Mouse (Mus musculus) midbrain, embryonic 13.5 days (tissue): ENCODE results near the gene Adarb2. TPM values are rescaled to one million over a fixed set of nuclear protein-coding genes. Genes with fewer than 3 reads are reported as not detected.

Source experiments
- ATAC-seq: fragments of 200-750 bp; cut with Nextera tagmentation; 2 replicates; pipeline ENCODE4 v1.8.0; 2017; ENCODE audit warnings: mild to moderate bottlenecking, moderate TSS enrichment, moderate library complexity
- H3K27ac ChIP-seq: fragments of 300-500 bp; sonication (generic); 2 replicates; pipeline ENCODE4 v1.5.1; 2015; ENCODE audit warnings: inconsistent platforms, mild to moderate bottlenecking, moderate library complexity
- H3K27me3 ChIP-seq: fragments of 300-500 bp; sonication (generic); 2 replicates; pipeline ENCODE4 v1.6.1; 2015; ENCODE audit warnings: mild to moderate bottlenecking, inconsistent platforms
- H3K36me3 ChIP-seq: fragments of 300-500 bp; sonication (generic); 2 replicates; pipeline ENCODE4 v1.6.1; 2015; ENCODE audit warnings: mild to moderate bottlenecking, inconsistent platforms
- H3K4me1 ChIP-seq: fragments of 300-500 bp; sonication (generic); replicated peaks from 2 replicates; pipeline ENCODE4 v1.6.1; 2015; ENCODE audit warnings: inconsistent platforms
- H3K4me2 ChIP-seq: fragments of 300-500 bp; sonication (generic); replicated peaks from 2 replicates; pipeline ENCODE4 v1.6.1; 2015; ENCODE audit warnings: moderate library complexity, mild to moderate bottlenecking, inconsistent platforms
- H3K4me3 ChIP-seq: fragments of 300-500 bp; sonication (generic); replicated peaks from 2 replicates; pipeline ENCODE4 v1.5.1; 2015; ENCODE audit warnings: mild to moderate bottlenecking, inconsistent platforms
- H3K9ac ChIP-seq: fragments of 300-500 bp; sonication (generic); replicated peaks from 2 replicates; pipeline ENCODE4 v1.6.1; 2015; ENCODE audit warnings: mild to moderate bottlenecking, inconsistent platforms
- H3K9me3 ChIP-seq: fragments of 300-500 bp; sonication (generic); 2 replicates; pipeline ENCODE4 v1.6.1; 2016; ENCODE audit warnings: mild to moderate bottlenecking, inconsistent platforms
- WGBS: fragments of 180-500 bp; shearing (Covaris S2); methylation state at CpG from one replicate; pipeline ENCODE4 v1.1.7; 2015; 5-methylcytosine and 5-hydroxymethylcytosine counted together
- polyA plus RNA-seq: library from polyadenylated mRNA; unstranded; fragments of >200 nt; fragmentation: Nextera tagmentation; extraction: Ambion mirVana; gene quantifications from 2 replicates; pipeline ENCODE4 v1.2.1, GENCODE M21; 2015

Gene Adarb2
- polyA plus RNA-seq, 1 experiment from 2014 or later = 26.9 TPM

GRCm38 (mm10) chr13:8680470-8681129 is 477.9 kb downstream of the Adarb2 start:
- no peak overlapping the region for H3K9ac ChIP-seq
- H3K27me3 ChIP-seq = no peaks in the 10 kb centered on the region
- peaks cover 15% of the 10 kb centered on the region for H3K4me1 ChIP-seq
- ATAC-seq = peak; percentile 86
- peak overlapping the region; percentile 25; the same call in 1 of the 2 replicates for H3K4me2 ChIP-seq
- H3K36me3 ChIP-seq = no peaks in the 10 kb centered on the region
- H3K9me3 ChIP-seq = no peaks in the 10 kb centered on the region
- no peak overlapping the region for H3K4me3 ChIP-seq
- peak overlapping the region; percentile 52 for H3K27ac ChIP-seq
- WGBS = 16% methylated on average over 9 of the region's 9 CpGs

- Histone ChIP-seq H3K4me1 (peaks cover 20% of the 10 kb centered on the region), H3K4me2 (no peak overlapping the region), H3K4me3 (no peak overlapping the region), H3K27ac (peak overlapping the region; percentile 15; the same call in 1 of the 2 replicates), H3K9ac (no peak overlapping the region), H3K9me3 (no peaks in the 10 kb centered on the region), H3K36me3 (no peaks in the 10 kb centered on the region), H3K27me3 (no peaks in the 10 kb centered on the region)
- 42% methylated on average over 6 of the region's 6 CpGs for WGBS
- ATAC-seq = peak; percentile 62; the same call in 1 of the 2 replicates
These were observed 488.8 kb downstream of the Adarb2 start for GRCm38 (mm10) chr13:8691448-8691847.

GRCm38 (mm10) chr13:8692787-8693186 is 490.1 kb downstream of the Adarb2 start:
- no peaks in the 10 kb centered on the region for H3K36me3 ChIP-seq
- no peak overlapping the region for H3K4me2 ChIP-seq
- no peak overlapping the region for H3K27ac ChIP-seq
- no peak for ATAC-seq
- peaks cover 20% of the 10 kb centered on the region for H3K4me1 ChIP-seq
- H3K9ac ChIP-seq = no peak overlapping the region
- H3K27me3 ChIP-seq = no peaks in the 10 kb centered on the region
- H3K4me3 ChIP-seq = no peak overlapping the region
- H3K9me3 ChIP-seq = no peaks in the 10 kb centered on the region
- 69% methylated on average over 9 of the region's 9 CpGs for WGBS

GRCm38 (mm10) chr13:8698451-8698850 is 495.8 kb downstream of the Adarb2 start:
- 89% methylated on average over 5 of the region's 5 CpGs for WGBS
- H3K27ac ChIP-seq = no peak overlapping the region
- H3K27me3 ChIP-seq = no peaks in the 10 kb centered on the region
- H3K36me3 ChIP-seq = no peaks in the 10 kb centered on the region
- H3K4me2 ChIP-seq = no peak overlapping the region
- no peak overlapping the region for H3K4me3 ChIP-seq
- H3K9ac ChIP-seq = no peak overlapping the region
- H3K9me3 ChIP-seq = no peaks in the 10 kb centered on the region
- ATAC-seq = no peak
- H3K4me1 ChIP-seq = no peaks in the 10 kb centered on the region

GRCm38 (mm10) chr13:8699831-8700230 is 497.2 kb downstream of the Adarb2 start:
- Histone ChIP-seq H3K27me3 (no peaks in the 10 kb centered on the region), H3K9me3 (no peaks in the 10 kb centered on the region), H3K4me3 (no peak overlapping the region), H3K4me1 (no peaks in the 10 kb centered on the region), H3K36me3 (no peaks in the 10 kb centered on the region), H3K4me2 (no peak overlapping the region), H3K9ac (no peak overlapping the region), H3K27ac (no peak overlapping the region)
- no peak for ATAC-seq
- WGBS = 80% methylated on average over 3 of the region's 3 CpGs

GRCm38 (mm10) chr13:8700981-8701380 is 498.3 kb downstream of the Adarb2 start:
- Histone ChIP-seq H3K4me3 (no peak overlapping the region), H3K9ac (no peak overlapping the region), H3K9me3 (no peaks in the 10 kb centered on the region), H3K4me2 (no peak overlapping the region), H3K36me3 (no peaks in the 10 kb centered on the region), H3K27me3 (no peaks in the 10 kb centered on the region), H3K27ac (no peak overlapping the region), H3K4me1 (peaks cover 7% of the 10 kb centered on the region; the same call in 1 of the 2 replicates)
- WGBS = 60% methylated on average over 4 of the region's 4 CpGs
- no peak for ATAC-seq

- Histone ChIP-seq H3K4me2 (no peak overlapping the region), H3K9me3 (no peaks in the 10 kb centered on the region), H3K27ac (no peak overlapping the region), H3K27me3 (no peaks in the 10 kb centered on the region), H3K4me1 (peaks cover 7% of the 10 kb centered on the region; the same call in 1 of the 2 replicates), H3K9ac (no peak overlapping the region), H3K36me3 (no peaks in the 10 kb centered on the region), H3K4me3 (no peak overlapping the region)
- no peak for ATAC-seq
- 39% methylated on average over 4 of the region's 4 CpGs for WGBS
These were observed 502.6 kb downstream of the Adarb2 start for GRCm38 (mm10) chr13:8705296-8705695.

GRCm38 (mm10) chr13:8713377-8713776 is 510.7 kb downstream of the Adarb2 start:
- Histone ChIP-seq H3K27ac (no peak overlapping the region), H3K4me1 (peaks cover 4% of the 10 kb centered on the region; the same call in 1 of the 2 replicates), H3K9me3 (no peaks in the 10 kb centered on the region), H3K27me3 (no peaks in the 10 kb centered on the region), H3K4me2 (no peak overlapping the region), H3K36me3 (no peaks in the 10 kb centered on the region), H3K9ac (no peak overlapping the region), H3K4me3 (no peak overlapping the region)
- no peak for ATAC-seq
- WGBS = 90% methylated on average over 6 of the region's 6 CpGs

GRCm38 (mm10) chr13:8729972-8730645 is 527.4 kb downstream of the Adarb2 start:
- no peak for ATAC-seq
- Histone ChIP-seq H3K9me3 (no peaks in the 10 kb centered on the region), H3K4me3 (no peak overlapping the region), H3K27ac (no peak overlapping the region), H3K4me1 (no peaks in the 10 kb centered on the region), H3K4me2 (no peak overlapping the region), H3K27me3 (no peaks in the 10 kb centered on the region), H3K9ac (no peak overlapping the region), H3K36me3 (no peaks in the 10 kb centered on the region)
- WGBS = 69% methylated on average over 10 of the region's 10 CpGs

- WGBS = 69% methylated on average over 5 of the region's 5 CpGs
- ATAC-seq = no peak
These were observed 534.6 kb downstream of the Adarb2 start for GRCm38 (mm10) chr13:8737139-8737865.

GRCm38 (mm10) chr13:8742792-8743191 is 540.1 kb downstream of the Adarb2 start:
- no peak for ATAC-seq

More at GRCm38 (mm10) chr13:8737139-8737865, 534.6 kb downstream of the Adarb2 start:
- H3K4me3 ChIP-seq = no peak overlapping the region
- no peaks in the 10 kb centered on the region for H3K9me3 ChIP-seq
- no peaks in the 10 kb centered on the region for H3K4me1 ChIP-seq
- no peak overlapping the region for H3K4me2 ChIP-seq
- H3K9ac ChIP-seq = no peak overlapping the region
- H3K27me3 ChIP-seq = no peaks in the 10 kb centered on the region
- H3K27ac ChIP-seq = no peak overlapping the region
- no peaks in the 10 kb centered on the region for H3K36me3 ChIP-seq

GRCm38 (mm10) chr13:8744565-8744964 is 541.9 kb downstream of the Adarb2 start:
- Histone ChIP-seq H3K27ac (no peak overlapping the region), H3K4me1 (no peaks in the 10 kb centered on the region), H3K9ac (no peak overlapping the region), H3K4me2 (no peak overlapping the region), H3K27me3 (no peaks in the 10 kb centered on the region), H3K36me3 (no peaks in the 10 kb centered on the region), H3K4me3 (no peak overlapping the region), H3K9me3 (no peaks in the 10 kb centered on the region)
- WGBS = 52% methylated on average over 3 of the region's 3 CpGs
- no peak for ATAC-seq

More at GRCm38 (mm10) chr13:8742792-8743191, 540.1 kb downstream of the Adarb2 start:
- no peak overlapping the region for H3K4me2 ChIP-seq
- no peak overlapping the region for H3K4me3 ChIP-seq
- H3K27ac ChIP-seq = no peak overlapping the region
- 92% methylated on average over 5 of the region's 5 CpGs for WGBS
- H3K9ac ChIP-seq = no peak overlapping the region
- no peaks in the 10 kb centered on the region for H3K27me3 ChIP-seq
- no peaks in the 10 kb centered on the region for H3K9me3 ChIP-seq
- no peaks in the 10 kb centered on the region for H3K4me1 ChIP-seq
- no peaks in the 10 kb centered on the region for H3K36me3 ChIP-seq
